Mouse (Mus musculus) brain, embryonic 14.5 days (tissue): Measurements from ENCODE around the gene Smtn. TPM values are rescaled to one million over a fixed set of nuclear protein-coding genes. Genes with fewer than 3 reads are reported as not detected.

Experiments
- DNase-seq: peaks from one replicate; pipeline ENCODE4 v3.0.0-alpha.2; 2011; ENCODE audit warnings: low read depth
- CTCF ChIP-seq: fragments of 200-500 bp; IDR thresholded peaks from 2 replicates; pipeline ENCODE4 v1.5.1; 2012; ENCODE audit warnings: inconsistent platforms, mild to moderate bottlenecking, moderate library complexity, borderline replicate concordance; ENCODE audit not compliant: insufficient read depth, insufficient read length; ENCODE audit errors: extremely low read depth
- POLR2A ChIP-seq: fragments of 200-500 bp; IDR thresholded peaks from 2 replicates; pipeline ENCODE4 v1.6.1; 2012; ENCODE audit warnings: mild to moderate bottlenecking, inconsistent platforms, borderline replicate concordance; ENCODE audit not compliant: poor library complexity, insufficient read depth, insufficient read length, severe bottlenecking; ENCODE audit errors: extremely low read depth
- polyA plus RNA-seq: library from polyadenylated mRNA; depleted of rRNA; stranded (reverse); fragments of >200 nt; gene quantifications from 2 replicates; pipeline ENCODE4 v1.2.3, GENCODE M21; 2012; rRNA removed

The Smtn gene
- polyA plus RNA-seq, 1 experiment, result 12.7 TPM

DNA sequence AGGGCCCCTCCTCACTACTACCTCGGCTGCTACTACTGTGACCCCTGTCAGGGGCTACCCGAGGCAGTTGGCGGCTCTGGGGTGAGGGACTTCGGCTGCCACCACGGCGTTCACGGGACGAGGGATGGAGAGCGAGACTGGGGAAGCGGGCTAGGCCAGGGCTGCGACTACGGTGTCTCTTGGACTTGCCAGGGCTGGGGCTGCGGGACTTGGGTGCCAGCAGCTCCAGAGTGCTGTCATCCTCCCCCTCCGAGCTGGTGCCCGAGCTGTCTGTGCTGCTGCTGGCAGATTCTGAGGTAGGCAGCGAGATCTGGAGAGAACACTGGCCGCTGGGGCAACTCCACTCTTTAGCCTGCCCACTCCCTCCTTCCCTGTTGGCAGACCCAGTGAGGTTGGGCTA, 45.6 kb downstream of the Smtn start:
- no peak for TF ChIP-seq POLR2A
- TF ChIP-seq CTCF, result no peak
- no peak for DNase-seq

- no peak for DNase-seq
- TF ChIP-seq POLR2A, result no peak
- TF ChIP-seq CTCF, result no peak
These were observed 47.7 kb downstream of the Smtn start for GRCm38 (mm10) chr11:3492748-3493147.

- DNase-seq, result no peak
- TF ChIP-seq POLR2A (no peak), CTCF (no peak)
These were observed 51.4 kb downstream of the Smtn start for GRCm38 (mm10) chr11:3489036-3489435.

GRCm38 (mm10) chr11:3487952-3488570, 52.4 kb downstream of the Smtn start, which contains the start of gene Pla2g3:
TSS of gene Pla2g3 (plus strand) at chr11:3488284.
- TF ChIP-seq CTCF, result no peak
- TF ChIP-seq POLR2A, result no peak
- no peak for DNase-seq

GRCm38 (mm10) chr11:3486349-3486748, 54.1 kb downstream of the Smtn start:
- TF ChIP-seq POLR2A, result no peak
- no peak for TF ChIP-seq CTCF
- DNase-seq, result no peak

DNA sequence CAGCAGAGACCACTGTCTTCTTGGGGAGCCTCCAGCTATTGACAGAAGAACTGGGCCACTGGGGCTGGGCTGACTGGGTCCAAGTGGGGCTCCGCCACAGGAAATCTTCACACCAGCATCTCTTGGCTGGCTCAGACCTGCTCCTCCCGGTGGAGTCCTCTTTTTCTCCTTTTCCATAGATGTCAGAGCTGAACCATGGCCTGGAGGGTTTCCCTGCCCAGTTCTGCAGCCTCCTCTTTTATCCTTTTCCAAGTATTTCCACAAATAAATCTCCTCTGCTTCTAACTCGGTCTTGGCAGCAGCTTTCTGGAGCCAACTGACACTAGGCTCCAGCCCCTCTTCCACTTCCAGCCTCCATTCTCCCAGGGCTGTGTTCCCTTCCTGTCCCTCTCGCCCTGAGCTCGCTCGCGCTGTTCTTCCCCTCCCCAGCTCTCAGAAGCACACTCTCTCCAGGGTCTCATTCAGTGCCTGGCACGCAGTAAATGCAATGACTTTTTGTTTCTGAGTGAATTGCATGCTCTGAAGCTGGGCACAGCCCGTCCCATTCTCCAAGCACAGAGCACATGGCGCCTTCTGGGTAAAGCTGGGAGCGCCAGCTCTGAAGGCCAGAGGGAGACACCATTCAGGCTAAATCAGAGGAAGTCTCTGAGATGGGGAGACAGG, 56.3 kb downstream of the Smtn start:
- TF ChIP-seq POLR2A (no peak), CTCF (no peak)
- peak; percentile 54 for DNase-seq

DNA sequence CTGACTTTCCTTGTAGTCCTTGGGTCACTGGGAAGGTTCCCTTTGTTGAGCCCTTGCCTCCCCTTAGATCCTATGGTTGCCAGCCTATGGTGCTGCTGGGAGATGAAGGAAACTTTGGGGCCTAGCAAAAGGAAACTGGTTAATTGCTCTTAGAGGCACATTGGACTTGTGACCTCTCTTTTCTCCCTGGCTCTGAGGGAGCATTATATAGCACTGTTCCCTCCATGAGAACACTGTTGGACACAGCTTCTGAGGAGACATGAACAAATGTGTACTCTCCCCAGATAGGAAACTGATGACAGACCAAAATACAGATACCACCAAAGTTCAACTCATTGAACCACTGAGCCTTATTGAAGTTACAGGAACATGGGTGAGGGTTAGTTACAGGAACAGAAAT, 64.9 kb downstream of the Smtn start:
- no peak for TF ChIP-seq CTCF
- TF ChIP-seq POLR2A, result no peak
- DNase-seq, result no peak

- TF ChIP-seq POLR2A, result no peak
- peak; percentile 38; the same call in 1 of the 2 replicates for TF ChIP-seq CTCF
- DNase-seq, result no peak
These were observed 65.8 kb downstream of the Smtn start for GRCm38 (mm10) chr11:3474480-3475115.

DNA sequence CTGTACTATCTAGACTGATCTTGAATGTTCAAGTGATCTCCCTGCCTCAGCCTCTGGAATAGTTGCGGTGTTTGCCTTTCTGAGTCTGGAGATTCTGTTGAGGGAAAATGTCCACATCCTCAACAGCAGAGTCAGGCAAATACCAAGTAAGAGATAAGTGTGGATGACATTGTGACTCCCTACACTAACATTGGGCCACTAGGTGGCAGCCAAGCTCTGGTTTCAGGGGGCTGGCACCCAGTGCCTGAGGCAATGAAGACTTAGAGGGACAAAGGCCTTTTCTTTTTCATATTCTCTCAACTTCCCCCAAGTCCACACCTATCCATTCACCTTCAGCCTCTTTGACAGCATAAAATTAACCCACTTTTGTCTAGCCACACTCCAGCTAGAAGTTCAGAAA, 67.9 kb downstream of the Smtn start:
- TF ChIP-seq POLR2A (no peak), CTCF (peak; percentile 90)
- peak; percentile 89 for DNase-seq

- DNase-seq, result no peak
These were observed 69.0 kb downstream of the Smtn start for GRCm38 (mm10) chr11:3471448-3471850.

More at GRCm38 (mm10) chr11:3471448-3471850, 69.0 kb downstream of the Smtn start:
- TF ChIP-seq POLR2A (no peak), CTCF (no peak)

Other genes starting within 250 kb of the Smtn start
- 17.0 and 24.6 TPM in 2 replicates for gene Pik3ip1, start 210.2 kb downstream of the Smtn start, polyA plus RNA-seq
- 131 and 211 TPM in 2 replicates for gene Limk2, start 131.4 kb downstream of the Smtn start, polyA plus RNA-seq
- gene Rnf185, start 88.2 kb downstream of the Smtn start, polyA plus RNA-seq, result 46.9 and 47.0 TPM in 2 replicates
- gene Pla2g3, start 52.3 kb downstream of the Smtn start, polyA plus RNA-seq, result 1.2 and 1.3 TPM in 2 replicates
- 2.2 and 4.1 TPM in 2 replicates for gene Inpp5j, start 35.8 kb downstream of the Smtn start, polyA plus RNA-seq
- gene Selenom, start 25.9 kb downstream of the Smtn start, polyA plus RNA-seq, result 57.4 and 65.9 TPM in 2 replicates
- 35.0 and 49.1 TPM in 2 replicates for gene Morc2a, start 108.6 kb upstream of the Smtn start, polyA plus RNA-seq